18 mouse cellular contexts compared by ENCODE assay signal in the genomic region with DNA sequence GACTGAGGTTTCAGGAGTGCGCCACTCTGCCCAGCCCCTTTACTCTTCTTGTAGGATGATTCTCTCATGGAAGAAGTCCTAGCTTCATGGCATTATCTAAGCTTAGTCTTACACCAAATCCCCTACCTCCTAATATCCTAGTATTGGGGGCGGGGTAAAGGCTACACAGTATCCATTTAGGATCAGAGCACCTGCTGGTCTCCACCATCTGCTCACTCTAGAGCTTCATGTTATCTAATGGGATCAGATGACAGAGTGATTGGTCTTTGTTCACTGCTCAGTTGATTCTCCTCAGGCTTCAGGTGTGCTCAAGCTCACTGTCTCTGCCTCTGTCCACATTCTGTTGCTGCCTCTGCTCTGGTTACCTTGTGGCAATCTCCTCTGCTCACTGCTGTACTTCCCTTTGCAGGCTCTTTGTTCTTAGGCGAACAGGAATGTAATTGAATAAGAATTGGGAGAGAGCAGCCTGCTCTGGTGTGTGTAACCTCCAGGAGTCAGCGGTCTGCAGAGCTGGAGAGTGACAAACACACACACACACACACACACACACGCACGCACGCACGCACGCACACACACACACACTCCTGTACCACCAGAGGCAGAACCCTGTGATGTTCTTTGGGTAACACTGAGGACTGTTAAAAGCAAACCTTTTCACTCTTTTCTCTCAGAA.
A peak's percentile ranks its signal among the peaks of the same experiment; 100 is the strongest.
DNase-seq lines count a peak whose midpoint lies in the region; ATAC-seq and TF ChIP-seq lines count a peak whose summit lies in the region.
"Had no signal": no experiment of that assay in that cellular context is flagged by ENCODE, and none has a peak within 500 bp of the region (broad histone marks: within the 10 kb centered on the region; RNA-seq: fewer than 3 reads in every experiment).

No protein-coding gene starts in this region.

- no peaks in the 10 kb centered on the region for H3K79me2 ChIP-seq in heart, adult 2 months (replicated peaks; ENCODE audit: control insufficient read depth, insufficient read depth, low read length)

- no peak for TF ChIP-seq POLR2A in heart, adult 2 months (IDR thresholded peaks at IDR 0.05; ENCODE audit: insufficient read depth, low read depth, low read length)

- intact Hi-C loops in heart, adult 2 months (cut with DNase I), result loop anchor here (5.0 kb wide), 1 partner anchor 87 kb away; no protein-coding TSS in a partner anchor

- no peaks in the 10 kb centered on the region for H3K9me3 ChIP-seq in heart, embryonic 10.5 days
- no peaks in the 10 kb centered on the region for H3K9me3 ChIP-seq in forebrain, embryonic 16.5 days (ENCODE audit: control insufficient read depth, low read length)
- H3K9me3 ChIP-seq in midbrain, embryonic 15.5 days, result no peaks in the 10 kb centered on the region
- H3K9me3 ChIP-seq: embryonic facial prominence, embryonic 13.5 days; heart, embryonic 13.5 days; limb, embryonic 12.5 days; liver, embryonic 15.5 days had no signal

- 67% methylated on average over 9 of the region's 9 CpGs for WGBS in heart, embryonic 10.5 days
- 79% methylated on average over 9 of the region's 9 CpGs for WGBS in heart, adult 2 months
- WGBS in forebrain, embryonic 16.5 days, result 46% methylated on average over 9 of the region's 9 CpGs
- WGBS in midbrain, embryonic 15.5 days, result 56% methylated on average over 9 of the region's 9 CpGs

- no peak overlapping the region for H3K9ac ChIP-seq in heart, adult 2 months (ENCODE audit: low read depth, low read length)
- H3K9ac ChIP-seq in forebrain, embryonic 16.5 days (replicated peaks; ENCODE audit: low read depth, low read length), result no peak overlapping the region
- no peak overlapping the region for H3K9ac ChIP-seq in midbrain, embryonic 15.5 days
- H3K9ac ChIP-seq: embryonic facial prominence, embryonic 13.5 days; heart, embryonic 13.5 days; limb, embryonic 12.5 days; liver, embryonic 15.5 days had no signal

- peak overlapping the region; percentile 59; the same call in 1 of the 2 replicates for H3K27ac ChIP-seq in heart, embryonic 10.5 days
- H3K27ac ChIP-seq in heart, adult 2 months, result no peak overlapping the region
- no peak overlapping the region for H3K27ac ChIP-seq in forebrain, embryonic 16.5 days (ENCODE audit: low read length)
- peak overlapping the region; percentile 60 for H3K27ac ChIP-seq in midbrain, embryonic 15.5 days
- H3K27ac ChIP-seq: embryonic facial prominence, embryonic 13.5 days; heart, embryonic 13.5 days; left cerebral cortex, adult 2 months; limb, embryonic 12.5 days; liver, embryonic 15.5 days had no signal

- no peak overlapping the region for H3K4me2 ChIP-seq in forebrain, embryonic 16.5 days (ENCODE audit: low read length)
- no peak overlapping the region for H3K4me2 ChIP-seq in midbrain, embryonic 15.5 days
- H3K4me2 ChIP-seq: embryonic facial prominence, embryonic 13.5 days; heart, embryonic 13.5 days; limb, embryonic 12.5 days; liver, embryonic 15.5 days had no signal

- peaks cover 13% of the 10 kb centered on the region; the same call in 1 of the 2 replicates for H3K27me3 ChIP-seq in heart, embryonic 10.5 days (ENCODE audit: insufficient read depth, poor library complexity, severe bottlenecking)
- no peaks in the 10 kb centered on the region for H3K27me3 ChIP-seq in heart, adult 2 months (ENCODE audit: control insufficient read depth, insufficient read depth, low read length)
- no peaks in the 10 kb centered on the region for H3K27me3 ChIP-seq in forebrain, embryonic 16.5 days (replicated peaks; ENCODE audit: control insufficient read depth, insufficient read depth, low read length)
- no peaks in the 10 kb centered on the region for H3K27me3 ChIP-seq in midbrain, embryonic 15.5 days (replicated peaks)
- H3K27me3 ChIP-seq: embryonic facial prominence, embryonic 13.5 days; limb, embryonic 12.5 days had no signal

- H3K4me3 ChIP-seq in heart, embryonic 10.5 days, result no peak overlapping the region
- no peak overlapping the region for H3K4me3 ChIP-seq in heart, adult 2 months
- H3K4me3 ChIP-seq in forebrain, embryonic 16.5 days (replicated peaks; ENCODE audit: low read length), result no peak overlapping the region
- no peak overlapping the region for H3K4me3 ChIP-seq in midbrain, embryonic 15.5 days
- H3K4me3 ChIP-seq: embryonic facial prominence, embryonic 13.5 days; heart, embryonic 13.5 days; left cerebral cortex, adult 2 months; limb, embryonic 12.5 days; liver, embryonic 15.5 days; megakaryocyte, embryonic 14.5 days had no signal

- TF ChIP-seq CTCF in heart, adult 2 months (IDR thresholded peaks at IDR 0.05), result no peak

- H3K36me3 ChIP-seq in heart, embryonic 10.5 days, result no peaks in the 10 kb centered on the region
- no peaks in the 10 kb centered on the region for H3K36me3 ChIP-seq in heart, adult 2 months (ENCODE audit: control insufficient read depth, insufficient read depth, low read length)
- no peaks in the 10 kb centered on the region for H3K36me3 ChIP-seq in forebrain, embryonic 16.5 days (ENCODE audit: control insufficient read depth, insufficient read depth)
- H3K36me3 ChIP-seq in midbrain, embryonic 15.5 days (replicated peaks), result no peaks in the 10 kb centered on the region
- H3K36me3 ChIP-seq: embryonic facial prominence, embryonic 13.5 days; heart, embryonic 13.5 days; limb, embryonic 12.5 days; liver, embryonic 15.5 days had no signal

- H3K4me1 ChIP-seq in heart, embryonic 10.5 days, result peaks cover 46% of the 10 kb centered on the region
- no peaks in the 10 kb centered on the region; the same call in 1 of the 2 replicates for H3K4me1 ChIP-seq in heart, adult 2 months (ENCODE audit: control insufficient read depth, insufficient read depth, low read length)
- H3K4me1 ChIP-seq in forebrain, embryonic 16.5 days (replicated peaks; ENCODE audit: control insufficient read depth, insufficient read depth, low read length), result no peaks in the 10 kb centered on the region
- H3K4me1 ChIP-seq in midbrain, embryonic 15.5 days, result peaks cover 5% of the 10 kb centered on the region; the same call in 1 of the 2 replicates
- H3K4me1 ChIP-seq: embryonic facial prominence, embryonic 13.5 days; limb, embryonic 12.5 days; megakaryocyte, embryonic 14.5 days had no signal

- ATAC-seq in forebrain, embryonic 16.5 days, result 0 out of 2 replicates have a peak, but pooled peaks have one; percentile 18
- ATAC-seq in midbrain, embryonic 15.5 days (replicated peaks), result peak; percentile 79
- ATAC-seq in erythroblast, adult 5-6 weeks (replicated peaks; ENCODE audit: low FRiP score, poor library complexity, severe bottlenecking), result no peak
- ATAC-seq: Patski had no signal

- TF ChIP-seq EP300 in heart, adult 2 months (IDR thresholded peaks at IDR 0.05; ENCODE audit: insufficient read depth, low read depth, low read length), result no peak

- no peak for DNase-seq in heart, embryonic 10.5 days (ENCODE audit: low spot score)
- DNase-seq in heart, adult 2 months, result no peak
- peak; percentile 36 for DNase-seq in ZHBTc4 (ENCODE audit: low read depth, low spot score)
- no peak for DNase-seq in kidney, adult 9 months
- DNase-seq: cerebellum, postnatal 36 days; gastrocnemius, postnatal 10 days; kidney, adult 18-20 months; lung, postnatal 10 days had no signal

Comparison
In these comparisons a context has a peak if more than half of its experiments do, and no peak if none do; other contexts are left out.
1. H3K27ac ChIP-seq: peak in heart, embryonic 10.5 days (single experiment) and midbrain, embryonic 15.5 days (single experiment); none in heart, adult 2 months (single experiment) and forebrain, embryonic 16.5 days (single experiment).